Mouse (Mus musculus): Measurements from ENCODE around the gene C8b.

Gene C8b

GRCm38 (mm10) chr4:104810710-104811286 lies 44.7 kb downstream of the C8b start:
- DNase-seq (ENCODE audit: low read depth, low spot score): no peak

DNA sequence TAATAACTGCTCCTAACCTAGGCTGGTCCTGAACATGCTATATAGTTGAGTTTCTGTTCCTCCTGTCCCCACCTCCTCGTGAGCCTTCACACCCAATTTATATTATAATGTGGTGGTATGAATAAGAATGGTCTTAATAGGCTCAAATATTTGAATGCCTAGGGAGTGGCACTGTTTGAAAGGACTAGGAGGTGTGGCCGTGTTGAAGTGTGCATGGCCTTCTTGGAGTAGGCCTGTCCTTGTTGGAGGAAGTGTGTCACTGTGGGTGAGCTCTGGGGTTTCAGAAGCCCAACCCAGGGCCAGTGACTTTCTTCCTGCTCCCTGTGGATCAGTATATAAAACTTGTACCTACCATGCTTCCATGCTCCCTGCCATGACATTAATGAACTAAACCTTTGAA lies 47.5 kb downstream of the C8b start:
- no peak for DNase-seq (ENCODE audit: low read depth, low spot score)

- DNase-seq (ENCODE audit: low read depth, low spot score): no peak
These were observed 50.6 kb downstream of the C8b start for GRCm38 (mm10) chr4:104816519-104817232.

DNA sequence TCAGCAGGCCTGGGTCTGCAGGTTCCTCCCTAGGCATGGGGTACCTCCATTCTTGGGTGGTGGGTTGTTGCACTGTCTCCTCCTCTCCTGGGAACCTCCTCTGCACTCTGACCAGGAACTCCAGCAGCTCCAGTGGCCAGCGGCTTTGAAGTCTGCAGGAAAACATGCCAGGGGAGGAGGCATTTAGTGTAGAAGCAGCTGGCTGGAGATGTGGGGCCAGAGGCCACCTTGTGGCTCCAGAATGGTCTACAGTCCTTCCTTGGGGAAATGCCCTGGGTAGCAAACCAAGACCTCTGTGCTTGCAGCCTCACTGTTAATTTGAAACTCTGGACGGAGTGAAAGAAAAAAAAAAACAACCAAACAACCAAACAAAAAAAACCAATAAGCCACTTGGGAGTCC lies 51.4 kb downstream of the C8b start:
- no peak for DNase-seq (ENCODE audit: low read depth, low spot score)

- DNase-seq (ENCODE audit: low read depth, low spot score): no peak
These were observed 52.9 kb downstream of the C8b start for GRCm38 (mm10) chr4:104818986-104819385.

- no peak for DNase-seq (ENCODE audit: low read depth, low spot score)
These were observed 53.8 kb downstream of the C8b start for GRCm38 (mm10) chr4:104819891-104820290.

DNA sequence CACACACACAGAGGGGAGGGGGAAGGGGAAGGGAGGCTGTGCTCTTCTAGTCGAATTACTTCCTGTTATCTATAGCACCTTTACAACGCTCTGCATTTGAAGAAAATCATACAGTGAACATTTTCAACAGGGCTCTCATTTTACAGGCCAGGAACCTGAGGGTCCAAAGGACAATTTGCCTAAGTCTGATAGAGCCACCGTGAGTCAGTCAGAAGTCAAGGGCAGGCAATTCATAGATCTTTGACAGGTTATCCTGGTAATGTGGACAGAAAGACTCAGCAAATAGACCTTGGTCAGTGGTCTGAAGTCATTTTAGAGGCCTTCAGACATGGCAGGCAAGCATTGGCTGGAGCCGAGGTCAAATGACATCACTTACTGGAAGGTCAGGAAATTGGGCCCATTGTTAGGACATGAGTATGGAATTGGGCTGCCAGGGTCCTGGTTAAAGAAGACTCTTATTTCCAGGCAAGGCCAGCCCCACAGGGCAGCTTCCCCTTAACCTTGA lies 57.5 kb downstream of the C8b start:
- DNase-seq (ENCODE audit: low read depth, low spot score): no peak

- DNase-seq (ENCODE audit: low read depth, low spot score): no peak
These were observed 58.4 kb downstream of the C8b start for GRCm38 (mm10) chr4:104824381-104825077.

DNA sequence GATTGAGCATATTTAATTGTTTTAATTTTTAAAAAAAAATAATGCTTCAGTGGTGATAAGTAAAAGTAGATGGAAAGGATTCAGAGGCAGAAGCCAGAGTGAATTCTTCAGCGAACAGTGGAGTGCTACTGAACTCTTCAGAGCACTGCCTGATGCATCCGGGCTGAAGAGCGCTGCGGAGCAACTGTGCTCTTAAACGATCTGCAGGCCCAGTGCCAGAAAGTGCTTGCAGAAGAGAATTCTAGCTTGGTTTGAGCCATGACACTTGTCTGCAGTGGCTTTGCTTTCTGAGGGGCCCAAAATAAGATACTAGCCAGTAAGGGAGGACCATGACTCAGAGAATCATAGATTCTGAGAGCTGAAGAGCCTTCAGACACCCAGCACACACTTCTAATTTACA lies 62.8 kb downstream of the C8b start:
- no peak for DNase-seq (ENCODE audit: low read depth, low spot score)

DNA sequence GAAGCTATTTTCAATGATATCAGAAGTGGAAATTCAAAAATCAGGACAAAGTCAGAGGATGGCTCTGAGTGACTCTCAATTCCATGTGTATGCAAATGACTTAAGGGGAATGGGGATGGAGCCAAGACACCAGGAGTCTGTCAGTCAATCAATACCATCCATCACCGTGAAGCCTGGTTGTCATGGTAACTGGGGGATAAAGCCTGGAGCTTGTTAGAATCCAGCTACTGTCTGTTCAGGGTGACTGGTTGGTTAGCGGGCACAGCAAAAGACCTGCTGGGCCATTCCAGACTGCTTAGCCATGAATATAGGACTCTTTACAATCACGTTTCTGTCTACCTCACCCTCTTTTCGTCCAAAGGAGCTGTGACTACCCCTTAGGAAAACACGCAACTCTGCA lies 69.0 kb downstream of the C8b start:
- peak; percentile 58 for DNase-seq (ENCODE audit: low read depth, low spot score)

DNA sequence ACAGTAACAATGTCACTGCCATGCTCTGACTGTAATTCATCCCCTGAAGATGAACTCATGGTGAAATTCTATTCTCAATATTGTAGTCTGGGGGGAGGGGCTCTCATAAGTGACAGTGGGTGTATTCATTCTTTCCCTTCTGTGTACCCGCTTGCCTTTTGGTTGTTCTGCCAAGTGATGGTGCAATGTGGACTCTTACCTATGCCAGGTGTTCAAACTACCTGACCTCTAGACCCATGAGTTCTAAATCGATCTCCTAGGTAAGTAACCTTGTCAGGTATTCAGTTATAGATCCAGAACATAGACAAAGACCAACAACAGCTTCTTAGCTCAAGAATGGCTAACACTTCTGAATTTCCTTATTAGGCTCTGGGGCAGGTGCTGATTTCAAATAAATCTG lies 72.2 kb downstream of the C8b start:
- DNase-seq (ENCODE audit: low read depth, low spot score): no peak

DNA sequence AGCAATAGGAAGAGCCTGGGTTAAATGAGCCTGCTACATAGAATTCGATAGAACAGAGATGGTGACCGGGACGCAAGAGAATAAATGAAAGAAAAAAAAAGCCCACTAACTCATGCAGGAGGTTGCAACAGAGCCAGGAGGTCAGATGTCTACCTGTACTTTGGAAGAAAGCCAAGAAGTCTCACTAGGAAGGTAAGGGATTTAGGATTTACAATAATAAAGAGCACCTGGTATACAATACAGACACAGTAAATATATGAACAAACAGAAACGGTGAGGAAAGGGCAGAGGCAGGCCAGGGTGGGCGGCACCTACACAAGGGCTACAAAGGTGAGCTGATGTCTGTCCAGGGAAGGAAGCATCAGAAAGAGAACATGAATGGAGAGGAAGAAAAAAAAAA lies 76.1 kb downstream of the C8b start:
- no peak for DNase-seq (ENCODE audit: low read depth, low spot score)

GRCm38 (mm10) chr4:104843546-104843945 lies 77.4 kb downstream of the C8b start:
- peak; percentile 24 for DNase-seq (ENCODE audit: low read depth, low spot score)
